Mouse (Mus musculus): Measurements from ENCODE around the gene Fkbp1a.

- TF ChIP-seq GATA1 (IDR thresholded peaks at IDR 0.05; ENCODE audit: borderline replicate concordance, low read length): no peak
- no peak for TF ChIP-seq FLI1 (IDR thresholded peaks at IDR 0.05; ENCODE audit: low read length)
Measured at GRCm38 (mm10) chr2:151538646-151539045, 3.6 kb upstream of the Fkbp1a start.
